Mouse (Mus musculus) lung, embryonic 16.5 days (tissue): ENCODE measurements at regions not wholly inside any gene's neighbourhood (a gene's known extent, or its start where the extent isn't known, plus 50 kb on each side); places are given as distances from the start of the nearest gene placed in this dataset.

ENCODE experiments used
- ATAC-seq: fragments of 200-750 bp; cut with Nextera tagmentation; 2 replicates; pipeline ENCODE4 v1.8.0; 2017; ENCODE audit warnings: low read depth, mild to moderate bottlenecking, moderate library complexity
- H3K27ac ChIP-seq: fragments of 300-500 bp; sonication (generic); 2 replicates; pipeline ENCODE4 v1.5.1; 2014; ENCODE audit warnings: mild to moderate bottlenecking, control low read depth, low read length
- H3K27me3 ChIP-seq: fragments of 300-500 bp; sonication (generic); 2 replicates; pipeline ENCODE4 v1.6.1; 2014; ENCODE audit warnings: low read depth, low read length, mixed read lengths; ENCODE audit not compliant: control insufficient read depth, insufficient read depth
- H3K36me3 ChIP-seq: fragments of 300-500 bp; sonication (generic); 2 replicates; pipeline ENCODE4 v1.6.1; 2014; ENCODE audit warnings: low read length; ENCODE audit not compliant: control insufficient read depth, insufficient read depth
- H3K4me1 ChIP-seq: fragments of 300-500 bp; sonication (generic); replicated peaks from 2 replicates; pipeline ENCODE4 v1.6.1; 2014; ENCODE audit warnings: low read length, mixed read lengths; ENCODE audit not compliant: control insufficient read depth, insufficient read depth
- H3K4me2 ChIP-seq: fragments of 300-500 bp; sonication (generic); 2 replicates; pipeline ENCODE4 v1.6.1; 2014; ENCODE audit warnings: low read depth, low read length, control low read depth
- H3K4me3 ChIP-seq: fragments of 300-500 bp; sonication (generic); 2 replicates; pipeline ENCODE4 v1.5.1; 2014; ENCODE audit warnings: mild to moderate bottlenecking, low read length, control low read depth
- H3K9ac ChIP-seq: fragments of 300-500 bp; sonication (generic); 2 replicates; pipeline ENCODE4 v1.6.1; 2014; ENCODE audit warnings: low read length, control low read depth
- H3K9me3 ChIP-seq: fragments of 300-500 bp; sonication (generic); 2 replicates; pipeline ENCODE4 v1.6.1; 2016; ENCODE audit warnings: low read length; ENCODE audit not compliant: control insufficient read depth
- whole genome bisulfite sequencing: fragments of 180-500 bp; shearing (Covaris S2); extraction: QIAGEN DNeasy Blood & Tissue Kit; methylation state at CpG from one replicate; pipeline ENCODE4 v1.1.7; 2014; 5-methylcytosine and 5-hydroxymethylcytosine counted together

DNA sequence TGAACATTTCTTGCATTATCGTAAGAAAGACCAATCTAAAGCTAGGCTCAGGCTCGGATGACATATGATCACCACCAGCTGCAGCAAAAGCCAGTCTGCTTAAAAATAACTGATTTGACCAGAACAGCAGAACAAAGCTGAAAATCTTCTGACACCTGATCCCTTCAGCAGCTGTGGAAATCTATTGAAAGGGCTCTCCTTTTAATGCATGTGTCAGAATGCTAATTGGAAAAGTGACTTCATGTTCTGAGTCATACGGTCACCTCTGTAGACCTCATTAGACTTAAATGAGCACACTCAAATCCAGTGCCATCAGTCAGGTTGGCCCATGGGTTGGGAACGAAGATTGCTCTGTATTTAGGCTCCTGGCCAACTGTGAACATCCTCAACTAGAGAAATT lies 444.9 kb downstream of the Etv1 start:
- H3K36me3 ChIP-seq: no peaks in the 10 kb centered on the region
- no peaks in the 10 kb centered on the region for H3K4me1 ChIP-seq
- H3K9me3 ChIP-seq: no peaks in the 10 kb centered on the region
- no peak overlapping the region for H3K27ac ChIP-seq
- H3K4me2 ChIP-seq: no peak overlapping the region
- no peak overlapping the region for H3K9ac ChIP-seq
- no peak overlapping the region for H3K4me3 ChIP-seq
- no peak for ATAC-seq
- H3K27me3 ChIP-seq: no peaks in the 10 kb centered on the region
- 68% methylated on average over 4 of the region's 4 CpGs for WGBS

DNA sequence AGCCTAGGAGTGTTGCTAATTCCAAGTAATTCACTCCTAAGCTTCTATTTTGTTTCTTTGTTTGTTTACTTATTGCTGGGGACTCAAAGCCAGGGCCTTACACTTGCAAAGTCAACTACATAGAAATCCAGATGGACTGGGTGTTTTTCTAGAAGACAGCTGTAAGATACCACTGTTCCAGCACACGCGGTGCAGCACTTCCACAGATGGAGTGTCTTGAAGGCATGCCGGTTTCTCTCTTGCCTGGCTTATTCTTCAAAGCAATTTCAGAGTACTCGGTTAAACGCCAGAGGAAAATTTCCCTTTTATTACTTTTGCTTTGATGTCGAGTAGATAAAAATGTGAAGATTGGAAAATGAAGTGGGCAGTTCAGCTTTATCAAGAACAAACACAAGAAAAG lies 477.4 kb downstream of the Etv1 start:
- no peaks in the 10 kb centered on the region for H3K27me3 ChIP-seq
- H3K36me3 ChIP-seq: no peaks in the 10 kb centered on the region
- no peak overlapping the region for H3K4me2 ChIP-seq
- no peak overlapping the region for H3K27ac ChIP-seq
- no peaks in the 10 kb centered on the region for H3K9me3 ChIP-seq
- no peaks in the 10 kb centered on the region for H3K4me1 ChIP-seq
- peak; percentile 59; the same call in 1 of the 2 replicates for ATAC-seq
- no peak overlapping the region for H3K9ac ChIP-seq
- H3K4me3 ChIP-seq: no peak overlapping the region
- WGBS: 24% methylated on average over 6 of the region's 6 CpGs

DNA sequence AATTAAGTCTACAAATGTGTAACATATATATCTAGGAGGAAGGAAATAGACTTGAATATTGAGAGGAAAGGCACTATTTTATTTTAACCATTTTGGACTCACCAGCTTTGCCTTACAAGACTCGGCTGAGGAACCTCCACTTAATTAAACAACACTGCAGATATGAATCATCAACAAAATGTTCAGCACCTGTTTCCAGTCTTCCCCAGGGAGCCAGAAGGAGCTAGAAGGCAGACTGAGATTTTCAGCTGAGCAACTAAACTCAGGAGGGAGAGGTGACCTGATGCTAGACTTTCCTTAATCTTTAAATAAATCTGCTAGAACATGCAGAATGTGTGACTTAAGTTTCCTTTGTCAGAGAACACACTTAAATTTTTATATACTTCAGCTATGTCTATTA lies 478.4 kb downstream of the Etv1 start:
- Histone ChIP-seq H3K4me3 (no peak overlapping the region), H3K9me3 (no peaks in the 10 kb centered on the region), H3K4me1 (no peaks in the 10 kb centered on the region), H3K27me3 (no peaks in the 10 kb centered on the region), H3K4me2 (no peak overlapping the region), H3K36me3 (no peaks in the 10 kb centered on the region), H3K9ac (no peak overlapping the region), H3K27ac (no peak overlapping the region)
- WGBS: 36% methylated on average over 1 of the region's 1 CpGs
- no peak for ATAC-seq

DNA sequence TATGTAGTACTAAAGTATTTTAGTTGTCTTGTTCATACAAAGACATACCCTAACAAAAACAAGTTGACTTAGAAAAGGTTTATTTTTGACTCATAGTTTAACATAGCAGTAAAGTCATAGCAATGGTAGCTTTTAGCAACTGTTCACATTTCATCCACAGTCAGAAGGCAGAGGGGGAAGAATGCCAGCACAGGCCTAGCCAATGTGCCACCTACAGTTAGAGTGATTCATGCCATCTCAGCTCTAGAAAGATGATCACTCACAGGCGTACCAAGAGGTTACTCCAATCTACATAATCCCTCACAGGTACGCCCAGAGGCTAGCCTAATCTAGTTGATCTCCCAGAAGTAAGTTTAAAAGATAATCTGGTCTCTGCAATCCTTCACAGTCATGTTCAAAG lies 510.5 kb downstream of the Etv1 start:
- Histone ChIP-seq H3K4me1 (no peaks in the 10 kb centered on the region), H3K4me3 (no peak overlapping the region), H3K9me3 (no peaks in the 10 kb centered on the region), H3K36me3 (no peaks in the 10 kb centered on the region), H3K9ac (no peak overlapping the region), H3K27me3 (no peaks in the 10 kb centered on the region), H3K27ac (no peak overlapping the region), H3K4me2 (no peak overlapping the region)
- ATAC-seq: no peak
- 89% methylated on average over 2 of the region's 2 CpGs for WGBS

DNA sequence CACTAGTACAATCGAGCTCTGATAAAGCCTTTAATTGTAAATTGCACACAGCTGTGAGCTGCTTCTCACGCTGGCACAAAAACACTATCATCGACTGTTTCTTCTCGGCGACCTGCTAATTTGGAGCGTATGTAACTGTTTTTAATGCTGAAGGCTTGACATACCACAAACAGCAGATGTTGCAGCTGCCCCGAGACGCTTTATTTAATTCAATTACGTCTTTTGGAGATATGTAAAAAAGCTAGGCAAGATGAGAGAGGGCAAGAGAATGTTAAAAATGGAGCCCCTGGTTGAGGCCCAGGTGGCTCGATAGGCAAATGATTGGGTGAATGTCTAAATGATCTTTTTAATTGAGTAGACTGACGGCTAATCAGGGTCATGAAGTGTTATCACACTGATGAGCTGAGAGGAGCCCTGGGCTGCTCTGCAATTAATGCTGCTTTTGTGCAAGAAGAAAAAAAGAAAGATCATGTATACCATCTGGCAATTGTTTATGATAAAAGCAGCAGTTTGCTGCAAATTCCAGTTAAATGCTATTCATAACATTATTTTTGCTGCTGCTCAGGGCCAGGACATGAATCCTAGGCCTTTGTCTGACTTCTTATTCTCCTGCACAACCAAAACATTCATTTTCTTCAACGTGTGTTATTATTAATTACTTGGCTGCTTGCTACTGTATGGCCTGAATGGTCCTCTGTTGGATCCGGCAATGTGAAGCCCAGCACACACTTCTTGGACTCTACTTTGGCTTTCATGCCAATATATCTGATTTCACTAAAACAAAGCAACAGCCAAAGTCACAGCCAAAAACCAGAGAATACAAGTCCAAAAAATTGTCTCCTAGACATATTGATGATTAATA lies 522.4 kb downstream of the Etv1 start:
- Histone ChIP-seq H3K4me1 (no peaks in the 10 kb centered on the region), H3K9me3 (no peaks in the 10 kb centered on the region), H3K27ac (peak overlapping the region; percentile 6; the same call in 1 of the 2 replicates), H3K36me3 (no peaks in the 10 kb centered on the region), H3K9ac (no peak overlapping the region), H3K27me3 (no peaks in the 10 kb centered on the region), H3K4me2 (0 out of 2 replicates have a peak overlapping the region, but pooled peaks have one; percentile 11), H3K4me3 (no peak overlapping the region)
- 41% methylated on average over 13 of the region's 13 CpGs for WGBS
- peak; percentile 90 for ATAC-seq

DNA sequence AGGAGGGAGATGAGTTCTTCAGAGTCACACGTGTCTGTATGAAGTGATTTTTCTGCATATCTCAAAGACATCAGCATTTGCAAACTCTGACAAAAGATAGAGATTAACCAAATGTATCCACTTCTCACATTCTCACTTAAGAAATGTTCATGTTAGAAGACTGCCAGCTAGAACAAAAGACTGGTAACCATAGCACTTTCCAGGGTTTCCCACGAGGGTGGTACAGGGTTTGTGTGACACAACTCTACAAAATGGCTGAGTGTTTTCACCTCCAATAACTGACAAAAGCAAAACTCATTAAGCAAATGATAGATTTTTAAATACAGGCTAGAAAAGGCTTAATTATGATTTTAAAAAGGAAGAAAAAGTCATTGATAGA lies 523.0 kb downstream of the Etv1 start:
- H3K9ac ChIP-seq: no peak overlapping the region
- no peaks in the 10 kb centered on the region for H3K4me1 ChIP-seq
- H3K36me3 ChIP-seq: no peaks in the 10 kb centered on the region
- 42% methylated on average over 2 of the region's 2 CpGs for WGBS
- H3K27ac ChIP-seq: no peak overlapping the region
- ATAC-seq: no peak; the same call in 1 of the 2 replicates
- no peaks in the 10 kb centered on the region for H3K9me3 ChIP-seq
- no peak overlapping the region for H3K4me2 ChIP-seq
- no peaks in the 10 kb centered on the region for H3K27me3 ChIP-seq
- no peak overlapping the region for H3K4me3 ChIP-seq

DNA sequence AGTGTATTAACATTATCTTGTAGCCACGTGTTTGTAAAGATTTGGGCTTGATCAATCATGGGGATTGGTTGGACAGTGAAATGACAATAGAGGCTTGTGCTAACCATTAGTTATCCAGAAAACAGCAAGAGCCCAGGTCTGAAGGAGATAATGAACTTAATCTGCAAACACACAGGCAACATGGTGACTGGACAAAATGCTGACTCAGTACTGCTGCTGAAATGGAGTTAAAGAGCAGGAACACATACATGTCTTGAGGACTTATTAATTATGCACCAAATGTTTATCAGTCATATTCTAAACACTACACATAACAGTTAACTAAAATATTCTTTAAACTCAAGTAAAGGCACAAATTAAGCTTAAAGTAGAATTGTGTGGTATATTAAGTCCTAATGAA lies 528.6 kb downstream of the Etv1 start:
- Histone ChIP-seq H3K9me3 (no peaks in the 10 kb centered on the region), H3K27me3 (no peaks in the 10 kb centered on the region), H3K4me1 (no peaks in the 10 kb centered on the region), H3K9ac (no peak overlapping the region), H3K27ac (no peak overlapping the region), H3K4me2 (no peak overlapping the region), H3K36me3 (no peaks in the 10 kb centered on the region), H3K4me3 (no peak overlapping the region)
- 52% methylated on average over 1 of the region's 1 CpGs for WGBS
- no peak for ATAC-seq

DNA sequence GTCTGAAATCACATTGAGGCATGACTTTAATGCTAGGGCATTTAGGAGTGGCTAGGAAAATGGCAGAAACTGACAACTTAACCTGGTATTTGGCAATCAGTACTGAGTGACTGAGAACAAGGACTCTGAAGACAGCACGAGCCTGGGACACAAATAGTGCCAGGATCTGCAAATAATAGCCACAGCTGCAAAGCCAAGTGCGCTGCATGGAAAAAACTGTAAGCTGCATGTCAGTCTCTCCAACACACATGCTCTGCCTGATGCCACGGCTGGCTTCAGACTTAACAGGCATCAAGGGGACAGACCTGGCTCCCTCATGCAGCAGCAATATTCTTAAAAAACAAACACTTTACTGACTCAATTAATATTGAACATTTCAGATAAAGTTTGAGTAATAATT lies 530.7 kb downstream of the Etv1 start:
- no peak for ATAC-seq
- Histone ChIP-seq H3K4me1 (no peaks in the 10 kb centered on the region), H3K9ac (no peak overlapping the region), H3K27me3 (no peaks in the 10 kb centered on the region), H3K27ac (no peak overlapping the region), H3K4me2 (no peak overlapping the region), H3K4me3 (no peak overlapping the region), H3K36me3 (no peaks in the 10 kb centered on the region), H3K9me3 (no peaks in the 10 kb centered on the region)
- WGBS: 47% methylated on average over 3 of the region's 3 CpGs

DNA sequence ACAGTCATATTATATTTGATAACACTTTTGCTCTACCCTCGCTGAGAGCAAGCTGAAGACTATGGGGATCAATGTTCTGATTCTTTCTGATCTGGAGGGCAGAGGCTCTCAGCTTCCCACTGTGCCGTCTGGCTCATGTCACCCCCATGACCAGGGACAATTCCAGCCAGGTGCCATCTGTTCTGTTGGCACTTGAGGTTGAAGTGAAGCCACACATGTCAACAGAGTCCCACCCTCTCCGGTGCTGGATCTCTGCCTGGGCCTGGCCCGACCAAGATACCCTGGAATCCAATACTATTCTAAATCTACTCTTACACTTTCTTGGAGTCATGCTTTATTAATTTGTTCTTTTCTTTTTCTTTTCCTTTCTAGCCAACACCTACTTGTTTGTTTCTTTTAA lies 538.0 kb downstream of the Etv1 start:
- ATAC-seq: no peak
- Histone ChIP-seq H3K9me3 (no peaks in the 10 kb centered on the region), H3K36me3 (no peaks in the 10 kb centered on the region), H3K27me3 (no peaks in the 10 kb centered on the region), H3K27ac (no peak overlapping the region), H3K4me3 (no peak overlapping the region), H3K9ac (no peak overlapping the region), H3K4me2 (no peak overlapping the region), H3K4me1 (no peaks in the 10 kb centered on the region)
- 71% methylated on average over 4 of the region's 4 CpGs for WGBS
